Mouse (Mus musculus) embryonic fibroblast, embryonic 13.5 days (primary cell): ENCODE data around the gene Pard3b.

Experiments
- CTCF ChIP-seq: IDR thresholded peaks from 2 replicates; pipeline ENCODE4 v1.5.1; 2011; ENCODE audit warnings: mild to moderate bottlenecking, control low read depth, low read length, moderate library complexity, borderline replicate concordance; ENCODE audit not compliant: insufficient read depth
- POLR2A ChIP-seq: IDR thresholded peaks from 2 replicates; pipeline ENCODE4 v1.6.1; 2011; ENCODE audit warnings: low read depth, mild to moderate bottlenecking, control low read depth, low read length, moderate library complexity

DNA sequence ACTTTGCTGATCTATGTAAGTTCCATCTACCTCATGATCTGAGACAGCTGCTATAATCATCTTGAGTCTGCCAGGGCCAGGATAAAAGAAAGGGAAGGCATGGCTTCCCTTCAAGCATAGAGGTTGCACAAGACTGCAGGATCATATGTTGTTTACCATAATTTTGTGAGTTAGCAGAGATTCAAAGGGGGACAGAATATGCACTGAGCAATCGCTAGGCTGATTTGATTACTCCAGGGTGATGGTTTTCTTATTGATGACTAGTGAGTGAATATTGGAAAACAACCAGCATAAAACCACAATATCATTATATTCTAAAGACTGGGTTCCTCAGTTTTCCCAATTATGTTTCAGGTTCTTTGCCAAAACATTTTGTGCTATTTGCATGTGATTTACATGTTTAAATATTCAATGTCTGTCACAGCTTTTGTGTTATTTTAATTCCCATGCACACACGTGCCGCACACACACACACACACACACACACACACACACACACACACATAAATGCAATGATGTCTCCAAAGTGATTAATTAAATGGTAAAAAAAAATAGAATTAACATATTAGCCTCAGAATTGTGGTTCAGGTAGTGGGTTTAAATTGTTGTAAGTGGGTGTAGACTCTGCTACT, 187.1 kb downstream of the Pard3b start:
- TF ChIP-seq CTCF (no peak), POLR2A (no peak)
